Mouse (Mus musculus) left cerebral cortex, adult 9 months (tissue): Measurements from ENCODE around the gene 2310011J03Rik.

Experiments used
- DNase-seq, 2 experiments: peaks; one replicate each; pipeline ENCODE4 v3.0.0; 2022; ENCODE audit warnings: low spot score in 2 of 2

The 2310011J03Rik gene

GRCm38 (mm10) chr10:80315315-80315714, 5.0 kb downstream of the 2310011J03Rik start:
- no peak for DNase-seq

- DNase-seq = no peak
Observed at GRCm38 (mm10) chr10:80314494-80315001, 5.8 kb downstream of the 2310011J03Rik start.

- DNase-seq = no peak
Observed at GRCm38 (mm10) chr10:80313627-80314201, 6.6 kb downstream of the 2310011J03Rik start.

GRCm38 (mm10) chr10:80312586-80313504, 7.5 kb downstream of the 2310011J03Rik start:
- DNase-seq = no peak

- no peak for DNase-seq
Observed at GRCm38 (mm10) chr10:80311560-80311959, 8.8 kb downstream of the 2310011J03Rik start.

- no peak for DNase-seq
Observed at GRCm38 (mm10) chr10:80304862-80305261, 15.5 kb downstream of the 2310011J03Rik start.

- no peak for DNase-seq
Observed at GRCm38 (mm10) chr10:80304458-80304857, 15.9 kb downstream of the 2310011J03Rik start.

- peak in 1 of 2 experiments; percentile 69 for DNase-seq
Observed at GRCm38 (mm10) chr10:80302471-80302881, 17.9 kb downstream of the 2310011J03Rik start.

- DNase-seq = no peak
Observed at GRCm38 (mm10) chr10:80302082-80302355, 18.3 kb downstream of the 2310011J03Rik start.

GRCm38 (mm10) chr10:80301256-80302081, 18.9 kb downstream of the 2310011J03Rik start:
- no peak for DNase-seq

GRCm38 (mm10) chr10:80300672-80301181, 19.6 kb downstream of the 2310011J03Rik start:
- no peak for DNase-seq

- DNase-seq = no peak
Observed at GRCm38 (mm10) chr10:80299824-80300223, 20.5 kb downstream of the 2310011J03Rik start.

- no peak for DNase-seq
Observed at GRCm38 (mm10) chr10:80299301-80299700, 21.0 kb downstream of the 2310011J03Rik start.

- peak; percentile 77 to 92 for DNase-seq
Observed at GRCm38 (mm10) chr10:80298571-80299281, 21.6 kb downstream of the 2310011J03Rik start.

GRCm38 (mm10) chr10:80297526-80298133, 22.7 kb downstream of the 2310011J03Rik start:
- DNase-seq = no peak

- DNase-seq = no peak
Observed at GRCm38 (mm10) chr10:80296824-80297223, 23.5 kb downstream of the 2310011J03Rik start.

- DNase-seq = peak in 1 of 2 experiments; percentile 83
Observed at GRCm38 (mm10) chr10:80295618-80296425, 24.5 kb downstream of the 2310011J03Rik start, which contains the start of gene Apc2. Gene Apc2 (plus strand): TSS chr10:80295977.

GRCm38 (mm10) chr10:80294788-80295303, 25.5 kb downstream of the 2310011J03Rik start:
- DNase-seq = no peak

- DNase-seq = no peak
Observed at GRCm38 (mm10) chr10:80294311-80294710, 26.0 kb downstream of the 2310011J03Rik start.

GRCm38 (mm10) chr10:80293325-80293724, 27.0 kb downstream of the 2310011J03Rik start:
- DNase-seq = no peak
